Mouse (Mus musculus) thymus, postnatal 36 days (tissue): ENCODE results near the gene Ccdc77.

Experiments used
- DNase-seq, 2 experiments: peaks; one replicate each; pipeline ENCODE4 v3.0.0; 2022; ENCODE audit warnings: mixed read lengths in 2 of 2

Ccdc77 gene

DNA sequence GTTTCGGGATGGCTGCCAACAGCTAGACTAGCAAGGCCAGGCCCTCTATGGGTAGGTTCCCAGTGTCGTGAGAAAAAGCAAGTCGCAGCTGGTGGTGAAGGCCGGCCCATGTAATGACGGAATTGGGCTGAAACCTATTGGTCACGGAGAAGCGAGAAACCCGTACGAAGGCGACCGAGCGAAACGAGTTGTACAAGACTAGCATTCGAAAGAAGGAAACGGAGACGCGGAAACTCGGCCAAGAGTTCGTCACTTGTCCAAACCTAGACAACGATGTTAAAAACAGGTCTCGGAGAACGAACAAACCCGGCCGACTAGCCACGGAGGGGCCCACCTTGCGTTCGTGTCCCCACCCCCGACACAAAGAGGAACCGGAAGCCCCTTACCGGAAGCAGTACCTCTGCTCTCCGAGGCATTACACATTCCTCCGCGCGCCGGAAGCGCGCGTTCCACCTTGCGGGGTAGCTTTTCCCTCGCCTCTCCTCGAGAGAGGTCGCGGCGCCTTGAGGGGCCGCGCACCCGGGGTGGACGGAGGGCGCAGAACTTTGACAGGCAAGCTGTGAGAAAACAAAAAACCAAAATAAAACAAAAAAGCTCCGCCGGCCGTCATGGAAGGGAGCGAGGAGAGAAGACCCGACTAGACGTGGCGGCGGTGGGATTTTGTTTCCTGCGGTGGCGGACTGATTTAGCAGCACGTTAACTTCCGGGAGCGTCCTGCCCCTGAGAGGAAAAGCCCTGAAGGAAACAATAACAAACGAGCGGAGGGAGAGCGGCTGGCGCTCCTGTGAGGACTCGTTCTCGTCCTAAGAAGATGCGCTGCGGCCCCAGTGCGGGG lies at the start of gene Ccdc77, which contains the start of gene Kdm5a:
TSS of gene Ccdc77 (minus strand) at position 687 of the 835 bp plus-strand sequence.
TSS of gene Kdm5a (plus strand) at position 437 of the 835 bp plus-strand sequence.
- DNase-seq, result peak; percentile 92 to 93

DNA sequence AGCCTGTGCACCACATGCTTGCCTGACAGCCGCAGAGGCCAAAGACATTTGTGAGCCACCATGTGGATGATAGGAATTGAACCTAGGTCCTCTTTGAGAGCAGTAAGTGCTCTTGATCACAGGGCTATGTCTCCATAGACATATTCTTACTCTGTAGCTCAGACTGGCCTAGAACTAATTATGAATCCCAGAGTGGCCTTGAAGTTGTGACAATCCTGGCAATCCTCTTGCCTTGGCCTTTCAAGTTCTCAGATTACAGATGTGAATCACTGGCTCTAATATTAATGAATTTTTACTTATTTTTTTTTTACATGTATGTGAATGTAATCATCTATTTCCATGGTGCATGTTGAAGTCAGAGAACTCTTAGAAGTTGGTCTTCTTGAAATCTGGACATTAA lies 39.8 kb upstream of the Ccdc77 start:
- DNase-seq, result no peak

DNA sequence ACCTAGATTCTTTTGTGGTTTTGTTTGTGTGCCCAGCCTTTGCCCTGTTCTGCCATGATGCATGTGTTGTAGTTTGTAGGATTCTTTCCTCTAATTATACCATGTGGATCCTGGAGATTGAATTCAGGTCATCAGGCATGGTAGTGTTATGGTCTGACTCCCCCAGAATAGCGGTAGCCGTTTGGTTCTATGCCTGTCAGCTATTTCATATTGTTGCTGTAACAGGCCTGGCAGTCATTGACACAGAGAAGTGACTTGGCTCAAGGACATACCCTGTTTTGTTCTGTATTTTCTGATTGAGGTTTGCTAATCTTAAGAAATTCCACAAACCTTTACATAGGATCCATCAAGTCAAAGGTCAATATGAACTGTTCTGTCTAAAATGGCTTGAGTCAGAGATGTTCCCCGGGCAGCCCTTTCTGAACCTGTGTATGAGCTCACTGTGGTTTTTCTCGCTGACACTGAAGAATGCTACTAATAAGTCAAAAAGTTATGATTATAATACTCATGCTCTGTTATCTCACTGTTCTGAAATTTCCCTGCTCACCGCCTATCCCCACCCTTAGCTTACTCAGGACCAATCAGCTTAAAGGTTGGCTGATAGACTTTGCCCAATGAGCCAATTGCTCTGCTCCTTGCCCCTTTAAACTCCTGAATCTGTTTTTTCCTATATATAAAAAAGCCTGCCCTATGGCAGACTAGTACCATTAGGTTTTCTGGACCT lies 31.6 kb upstream of the Ccdc77 start:
- no peak for DNase-seq

DNA sequence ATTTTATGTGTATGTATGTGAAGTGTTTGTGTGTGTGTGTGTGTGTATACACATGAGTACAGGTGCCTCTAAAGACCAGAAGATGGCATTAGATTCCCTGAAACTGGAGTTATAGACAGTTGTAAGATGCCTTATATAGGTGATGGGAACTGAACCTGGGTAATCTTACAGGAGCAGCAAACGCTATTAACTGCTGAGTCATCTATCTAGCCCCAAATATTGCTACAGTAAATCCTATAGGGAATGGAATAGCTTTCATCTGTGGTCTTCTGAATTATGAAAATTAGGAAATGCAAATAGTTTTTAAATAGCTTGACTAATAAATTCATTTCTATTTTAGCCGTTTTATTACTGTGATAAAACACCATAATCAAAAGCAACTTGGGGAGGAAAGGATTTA lies 28.6 kb upstream of the Ccdc77 start:
- no peak for DNase-seq

DNA sequence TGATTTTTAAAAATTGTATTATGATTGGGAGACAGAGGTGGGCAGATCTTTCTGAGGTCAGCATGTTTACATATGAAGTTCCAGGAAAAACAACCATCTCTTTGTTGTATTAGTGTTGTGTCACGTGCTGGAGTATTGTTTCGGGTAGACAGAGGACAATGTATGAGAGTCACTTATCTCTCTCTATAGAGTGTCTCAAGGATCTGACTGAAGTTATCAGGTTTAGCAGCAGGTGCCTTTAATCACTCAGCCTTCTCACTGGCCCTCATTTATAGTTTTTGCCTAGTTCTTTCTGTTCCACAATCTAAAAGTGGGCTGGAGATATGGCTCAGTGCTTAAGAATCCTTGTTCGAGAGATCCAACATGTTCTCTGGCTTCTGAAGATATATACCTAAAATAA lies 25.9 kb upstream of the Ccdc77 start:
- no peak for DNase-seq

DNA sequence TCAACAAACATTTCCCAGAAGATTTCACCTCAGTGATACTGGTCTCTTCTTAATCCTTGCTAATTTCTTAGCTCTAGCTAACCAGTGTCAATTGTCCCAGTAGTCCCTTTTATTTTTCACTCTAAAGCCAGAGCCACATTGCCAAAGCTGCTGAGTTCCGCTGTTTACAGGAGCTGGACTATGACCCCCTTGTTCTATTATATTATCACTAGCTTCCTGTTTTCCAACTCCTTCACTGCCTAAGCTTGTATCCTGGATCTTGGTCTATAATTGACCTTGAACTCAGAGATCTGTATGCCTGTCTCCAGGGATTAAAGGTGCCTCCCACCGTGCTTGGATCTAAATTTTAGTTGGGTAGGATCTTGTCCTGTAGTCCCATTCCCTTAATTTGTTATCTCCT lies 12.6 kb upstream of the Ccdc77 start:
- DNase-seq, result no peak

DNA sequence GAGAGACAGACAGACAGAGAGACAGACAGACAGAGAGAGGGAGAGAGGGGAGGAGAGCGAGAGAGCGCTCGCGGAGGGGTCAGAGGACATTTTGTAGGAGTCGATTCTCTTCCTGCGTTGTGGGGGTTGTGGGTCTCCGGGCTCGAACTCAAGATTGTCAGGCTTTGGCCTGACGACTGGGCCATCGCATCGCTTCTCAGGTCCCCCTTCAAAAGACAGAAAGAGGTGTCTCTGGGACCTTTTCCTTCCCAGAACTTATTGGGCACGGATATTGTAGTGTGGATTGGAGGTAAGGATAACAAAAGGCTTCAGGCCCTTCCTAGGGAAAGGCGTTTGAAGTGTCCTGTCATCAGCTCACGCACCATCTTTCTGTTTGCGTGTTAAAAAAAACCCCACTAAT lies 877 bp upstream of the Ccdc77 start:
- DNase-seq, result peak; percentile 7 to 13

DNA sequence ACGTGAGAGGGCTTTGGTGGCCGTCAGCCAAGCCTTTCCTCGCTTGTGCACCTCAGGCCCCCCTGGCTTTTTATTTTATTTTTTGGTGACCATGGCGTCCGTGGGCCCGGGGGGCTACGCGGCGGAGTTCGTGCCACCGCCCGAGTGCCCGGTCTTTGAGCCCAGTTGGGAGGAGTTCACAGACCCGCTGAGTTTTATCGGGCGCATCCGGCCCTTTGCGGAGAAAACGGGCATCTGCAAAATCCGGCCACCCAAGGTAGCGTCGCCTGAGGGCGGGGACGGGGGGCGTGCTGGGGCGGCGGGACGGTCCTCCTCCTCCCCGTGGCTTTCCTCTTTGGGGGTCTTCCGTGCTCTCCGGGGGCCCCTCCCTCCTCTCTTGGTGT lies 340 bp upstream of the Ccdc77 start:
- no peak for DNase-seq

DNA sequence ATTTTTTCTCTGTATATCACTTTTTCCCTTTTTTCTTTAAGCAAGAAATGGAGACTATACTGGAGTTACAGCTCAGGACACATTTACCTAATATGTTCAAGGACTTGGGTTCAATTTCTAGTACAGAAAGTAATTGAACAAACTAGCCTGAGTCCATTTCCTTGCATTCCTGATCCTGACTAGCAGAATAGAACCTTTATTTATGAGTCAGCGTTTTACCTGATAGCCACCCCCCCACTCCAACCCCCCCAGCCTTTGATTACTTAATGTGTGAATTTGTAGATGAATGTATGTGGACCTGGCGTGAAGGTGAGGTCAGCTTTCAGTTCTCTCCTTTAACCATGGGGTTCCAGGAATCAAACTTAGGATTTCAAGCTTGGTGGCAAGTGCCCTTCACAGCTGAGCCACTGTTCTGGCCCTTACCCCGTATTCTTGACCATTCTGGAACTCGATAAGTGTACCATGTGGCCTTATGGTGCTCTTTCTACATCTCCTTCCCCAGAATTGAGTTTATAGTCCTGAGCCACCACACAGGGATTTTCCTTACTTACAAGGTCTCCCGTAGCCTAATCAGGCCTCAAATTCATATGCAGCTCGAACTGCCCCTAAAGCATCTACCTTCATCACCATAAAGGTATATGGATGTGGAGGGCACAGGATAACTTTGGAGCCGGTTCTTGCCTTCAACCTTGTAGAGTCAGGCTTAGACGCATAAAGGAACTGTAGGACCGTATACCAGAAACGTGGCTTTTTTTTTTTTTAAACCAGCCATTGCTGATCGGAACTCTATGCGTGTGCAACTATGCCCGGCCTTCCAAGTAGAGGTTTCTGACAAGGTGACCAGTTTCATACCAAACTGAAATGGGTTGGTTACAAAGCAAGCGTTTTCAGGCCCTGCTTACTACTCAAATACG lies 1.1 kb downstream of the Ccdc77 start:
- DNase-seq, result no peak

DNA sequence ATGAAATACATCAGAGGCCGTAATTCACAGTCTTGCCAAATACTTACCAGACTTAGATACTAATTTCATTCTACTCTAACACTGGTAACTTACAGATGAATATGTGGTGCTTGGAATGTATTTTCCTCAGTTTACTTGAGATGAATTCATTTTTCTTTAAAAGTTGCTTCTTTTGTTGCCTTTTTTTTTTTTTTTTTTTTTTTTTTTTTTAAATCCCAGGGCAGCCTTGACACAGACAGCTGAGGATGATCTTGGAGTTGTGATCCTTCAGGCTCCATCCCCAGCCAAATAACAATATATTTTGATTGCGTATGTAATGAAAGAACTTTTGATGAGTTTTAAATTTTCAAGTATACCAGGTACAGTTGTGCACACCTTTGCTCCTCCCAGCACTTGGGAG lies 2.0 kb downstream of the Ccdc77 start:
- DNase-seq, result no peak

DNA sequence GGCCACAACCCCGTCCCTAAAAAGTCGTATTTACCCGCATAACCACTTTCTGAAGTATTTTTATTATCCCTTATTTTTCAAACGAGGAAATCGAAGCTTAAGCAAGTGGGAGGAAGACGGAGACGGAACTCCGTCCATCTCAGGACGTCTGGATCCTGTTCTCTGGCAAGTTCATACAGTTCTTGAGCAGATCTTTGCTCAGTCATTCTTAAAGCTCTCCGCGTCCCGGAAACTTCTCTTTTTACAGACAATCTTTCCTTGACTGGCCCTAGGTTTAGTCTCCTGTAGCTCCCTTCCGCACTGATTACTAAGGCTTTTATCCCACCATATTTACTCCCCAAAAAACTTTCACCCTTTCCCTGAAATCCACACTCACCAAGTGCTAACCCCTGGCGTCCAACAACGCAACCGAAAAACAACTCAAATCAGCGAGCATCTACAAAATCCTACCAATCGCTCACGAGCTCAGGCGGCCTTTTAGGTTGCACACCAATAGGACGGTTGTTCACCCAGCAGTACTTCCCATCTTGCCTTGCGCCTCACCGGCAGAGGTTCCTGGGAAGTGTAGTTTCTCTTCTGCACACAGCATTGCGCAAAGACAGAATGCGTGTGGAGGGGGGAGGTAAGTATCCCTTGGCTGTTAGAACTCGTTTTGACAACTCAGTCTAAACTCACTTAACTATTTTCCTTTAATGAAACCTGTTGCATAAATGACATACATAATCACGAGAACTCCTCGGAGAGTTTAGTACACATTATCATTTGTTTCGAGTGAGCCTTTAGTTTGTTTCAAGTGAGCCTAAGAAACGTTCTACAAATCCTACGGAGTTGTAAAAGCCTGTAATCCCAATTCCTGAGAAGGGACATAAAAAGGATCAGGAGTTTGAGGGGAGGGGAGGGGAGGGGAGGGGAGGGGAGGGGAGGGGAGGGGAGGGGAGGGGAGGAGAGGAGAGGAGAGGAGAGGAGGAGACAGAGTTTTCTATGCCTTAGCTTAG lies 6.9 kb downstream of the Ccdc77 start:
- DNase-seq, result peak; percentile 74 to 84

DNA sequence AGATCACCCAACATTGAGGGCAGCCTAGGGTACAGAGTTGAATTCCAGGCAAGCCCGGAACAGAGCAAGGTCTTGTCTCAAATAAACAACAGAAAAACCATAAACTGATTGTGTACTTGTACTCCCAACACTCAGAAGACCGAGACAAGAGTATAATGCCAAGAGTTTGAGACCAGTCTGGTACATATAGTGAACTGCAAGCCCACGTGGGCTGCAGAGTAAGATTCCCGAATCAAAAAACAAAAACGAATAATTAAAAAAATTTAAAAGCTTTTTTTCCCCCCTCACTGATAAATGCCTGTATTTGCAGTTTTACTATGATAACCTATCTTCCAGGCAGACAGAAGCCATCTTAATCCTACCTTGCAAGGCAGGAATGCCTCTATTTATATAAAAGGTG lies 7.7 kb downstream of the Ccdc77 start:
- DNase-seq, result no peak

DNA sequence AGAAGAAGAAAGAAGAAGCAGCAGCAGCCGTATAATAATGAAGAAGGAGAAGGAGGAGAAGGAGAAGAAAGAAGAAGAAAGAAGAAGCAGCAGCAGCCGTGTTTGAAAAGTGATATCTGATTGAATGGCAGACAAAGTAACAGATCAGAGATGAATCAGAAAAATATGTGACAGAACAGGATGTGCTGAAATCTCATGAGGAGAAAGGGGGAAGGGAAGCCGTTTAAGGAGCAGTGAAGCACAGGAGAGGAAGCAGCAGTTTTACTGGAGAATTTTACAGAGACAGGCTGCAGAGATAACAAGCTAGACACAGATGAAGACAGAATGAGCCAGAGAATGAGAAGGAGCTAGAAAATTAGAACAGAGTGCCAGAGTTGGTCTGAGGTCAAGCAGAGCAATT lies 15.2 kb downstream of the Ccdc77 start:
- DNase-seq, result no peak

DNA sequence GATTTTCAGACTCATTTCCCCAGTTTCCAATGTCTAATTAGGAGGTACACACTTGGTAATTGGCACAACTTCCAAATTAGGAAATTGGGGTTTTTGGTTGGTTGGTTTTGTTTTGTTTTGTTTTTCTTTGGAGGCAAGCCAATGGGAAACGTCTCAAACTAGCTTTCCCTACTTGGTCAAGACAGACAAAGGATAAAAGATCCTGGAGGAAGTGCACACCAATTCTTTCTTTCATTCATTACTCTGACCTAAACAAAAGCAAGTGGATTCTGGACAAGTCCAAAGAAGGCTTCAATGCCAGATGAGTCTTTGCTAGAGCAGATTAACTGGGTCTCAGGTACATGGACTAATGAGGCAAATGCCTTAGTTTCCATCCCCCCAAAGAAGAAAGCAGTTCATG lies 20.2 kb downstream of the Ccdc77 start:
- DNase-seq, result no peak

DNA sequence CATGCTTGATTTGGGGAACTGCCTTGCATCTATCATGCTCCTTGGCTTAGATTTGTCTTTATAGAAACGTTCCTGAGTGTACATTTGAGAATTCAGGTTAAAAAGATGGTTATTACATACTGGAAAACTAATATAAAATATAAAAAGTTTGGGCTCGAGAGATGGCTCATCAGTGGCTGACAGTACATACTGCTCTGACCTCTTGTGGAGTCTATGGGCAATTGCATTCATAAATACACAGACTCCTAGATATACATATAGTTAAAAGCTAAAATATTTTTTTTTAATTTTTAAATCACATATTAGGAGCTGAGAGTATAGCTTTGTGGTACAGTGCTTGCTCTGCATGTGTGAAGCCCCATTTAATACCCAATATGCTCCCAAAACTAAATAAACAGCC lies 31.8 kb downstream of the Ccdc77 start:
- no peak for DNase-seq

DNA sequence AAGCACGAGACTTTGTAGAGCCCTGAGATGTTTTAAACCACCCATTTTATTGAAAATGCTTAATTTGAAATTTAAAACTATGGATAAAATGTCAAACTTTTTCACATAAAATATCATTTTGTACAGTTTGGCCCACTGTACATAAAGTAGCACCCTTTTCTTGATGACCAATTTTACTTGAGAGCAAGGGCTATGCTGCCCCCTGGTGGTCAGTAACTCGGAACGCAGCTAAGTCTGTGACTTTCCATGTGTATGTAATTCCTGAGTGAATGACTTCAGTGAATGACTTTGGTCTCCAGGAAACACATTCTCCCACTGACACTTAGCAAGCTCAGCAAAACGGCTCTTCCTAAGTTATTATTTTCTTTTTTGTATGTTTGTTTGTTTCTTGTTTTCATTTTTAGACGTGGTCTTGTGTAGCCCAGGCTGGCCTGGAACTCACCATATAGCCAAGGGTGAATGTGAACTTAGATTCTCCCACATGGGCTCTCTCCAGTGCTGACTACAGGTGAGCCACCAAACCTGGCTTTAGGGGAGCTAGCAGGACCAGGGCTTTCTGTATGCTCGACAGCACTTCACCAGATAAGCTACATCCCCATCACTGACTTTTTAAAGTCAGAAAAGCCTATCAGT lies 39.8 kb downstream of the Ccdc77 start:
- peak; percentile 26 to 36 for DNase-seq

DNA sequence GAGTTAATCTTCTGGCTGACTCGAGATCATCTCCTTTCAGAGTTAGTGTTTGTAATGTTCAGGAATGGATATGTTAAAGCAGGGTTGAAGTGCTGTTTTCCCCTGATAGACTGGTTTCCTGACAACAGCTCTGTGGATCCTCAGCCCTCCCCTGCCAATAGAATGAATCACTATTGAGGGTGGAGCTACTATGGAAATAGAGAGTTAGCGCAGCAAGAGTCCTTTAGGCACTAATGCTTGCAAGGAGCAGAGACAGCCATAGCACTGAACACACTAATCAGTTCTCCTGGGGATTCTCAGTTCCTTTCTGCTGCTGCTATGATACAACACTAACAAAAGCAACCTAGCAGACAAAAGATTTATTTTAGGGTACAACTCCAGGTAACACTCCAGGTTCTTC lies 43.8 kb downstream of the Ccdc77 start:
- no peak for DNase-seq

DNA sequence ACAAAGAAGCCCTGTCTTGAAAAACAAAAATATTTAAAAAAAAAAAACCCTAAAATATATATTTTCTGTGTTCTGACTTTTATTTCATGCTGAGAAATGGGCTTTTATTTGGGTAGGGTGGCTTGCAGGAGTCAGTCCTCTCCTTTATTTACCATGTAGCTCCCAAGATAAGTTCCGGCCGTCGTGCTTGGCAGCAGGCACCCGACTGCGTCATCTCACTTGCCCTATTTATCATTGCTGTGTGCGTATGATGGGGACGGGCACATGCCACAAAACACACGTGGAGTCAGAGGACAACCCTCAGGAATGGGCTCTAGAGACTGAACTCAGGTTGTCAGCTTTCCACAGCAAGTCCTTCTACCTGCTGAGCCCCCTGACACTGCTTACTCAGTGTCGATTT lies 45.0 kb downstream of the Ccdc77 start:
- no peak for DNase-seq

DNA sequence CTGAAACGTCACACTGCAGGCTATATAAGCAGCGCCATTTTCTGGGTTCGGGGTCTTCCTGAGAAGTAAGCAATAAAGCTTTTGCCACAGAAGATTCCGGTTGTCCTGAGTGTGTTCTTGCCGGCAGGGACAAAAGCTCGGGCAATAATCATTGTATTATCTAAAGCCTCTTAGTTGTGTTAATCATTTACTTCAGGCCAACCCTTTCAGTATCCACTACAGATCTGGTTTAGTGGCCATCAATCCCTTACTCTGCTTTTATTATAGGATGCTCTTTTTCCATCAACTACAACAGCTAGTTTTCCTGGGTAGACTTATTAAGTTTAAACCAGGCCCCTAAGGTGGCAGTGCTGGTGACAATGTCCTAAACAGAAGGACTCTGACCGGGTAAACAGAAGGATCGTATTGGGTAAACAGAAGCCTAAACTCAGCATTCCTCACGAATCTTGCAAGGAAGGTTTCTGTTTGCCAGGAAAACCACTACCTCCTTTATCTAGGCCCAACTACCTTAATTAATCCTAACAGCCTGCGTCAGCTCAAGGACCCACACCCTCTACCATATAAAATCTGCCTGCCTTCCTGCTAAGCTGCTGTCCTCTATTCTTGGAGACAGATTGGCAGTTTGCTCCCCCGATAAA lies 45.8 kb downstream of the Ccdc77 start:
- DNase-seq, result no peak

DNA sequence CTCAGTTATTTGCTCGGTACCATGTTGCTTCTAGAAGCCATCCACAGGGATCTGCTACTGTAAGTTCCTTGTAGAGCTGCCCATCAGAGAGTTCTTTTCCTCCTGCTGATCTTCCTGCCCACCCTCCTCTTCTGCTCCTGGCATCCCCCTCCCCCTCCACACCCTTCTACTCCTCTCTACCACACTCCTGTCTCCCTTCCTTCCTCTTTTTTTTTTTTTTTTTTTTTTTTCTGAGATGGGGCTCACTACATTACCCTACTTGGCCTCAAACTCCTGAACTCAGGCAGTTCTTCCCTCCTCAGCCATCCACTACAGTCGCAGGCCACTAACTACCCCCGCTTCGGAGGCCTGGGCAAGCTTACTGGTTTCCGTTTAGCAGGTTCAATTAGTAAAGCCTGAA lies 51.7 kb downstream of the Ccdc77 start:
- no peak for DNase-seq

DNA sequence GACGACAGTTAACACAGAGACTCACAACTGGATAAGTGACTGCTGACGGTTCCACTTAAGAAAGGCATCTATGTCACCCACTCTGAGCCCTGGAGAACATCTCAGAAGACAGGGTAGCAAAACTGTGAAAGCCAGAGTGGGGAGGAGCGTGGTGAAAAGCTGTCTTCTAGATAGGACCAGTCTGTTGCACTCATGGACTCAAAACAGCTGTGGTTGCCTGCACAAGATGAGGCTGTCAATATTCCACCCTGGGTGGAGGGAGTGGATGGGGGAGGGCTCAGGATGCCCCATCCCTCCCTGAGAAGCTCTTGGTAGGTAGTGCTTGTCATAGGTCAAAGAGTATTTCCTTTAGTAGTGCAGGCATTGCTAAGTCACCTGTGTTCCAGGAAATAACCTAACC lies 54.4 kb downstream of the Ccdc77 start:
- DNase-seq, result no peak
